Mouse (Mus musculus): Measurements from ENCODE around the gene Bach1. TPM values are rescaled to one million over a fixed set of nuclear protein-coding genes. Genes with fewer than 3 reads are reported as not detected.

Bach1 gene
- polyA plus RNA-seq, 1 experiment from 2014 or later = 14.3 TPM

- H3K9ac ChIP-seq (ENCODE audit: low read depth, low read length) = no peak overlapping the region
- no peaks in the 10 kb centered on the region for H3K27me3 ChIP-seq (ENCODE audit: control insufficient read depth, insufficient read depth, low read depth, low read length)
- H3K4me2 ChIP-seq (ENCODE audit: low read length) = no peak overlapping the region
- 95% methylated on average over 15 of the region's 15 CpGs for WGBS
- ATAC-seq = no peak
- no peak overlapping the region for H3K27ac ChIP-seq (ENCODE audit: low read length)
- H3K4me3 ChIP-seq (ENCODE audit: low read depth, low read length) = no peak overlapping the region
- H3K9me3 ChIP-seq (replicated peaks; ENCODE audit: control insufficient read depth, low read length, poor library complexity, severe bottlenecking) = no peaks in the 10 kb centered on the region
- peaks cover 21% of the 10 kb centered on the region for H3K36me3 ChIP-seq (ENCODE audit: control insufficient read depth, insufficient read depth, low read length)
- H3K4me1 ChIP-seq (ENCODE audit: control insufficient read depth, insufficient read depth, low read length) = 0 out of 2 replicates have a peak, but pooled peaks cover 3% of the 10 kb centered on the region
These were observed 24.7 kb downstream of the Bach1 start for GRCm38 (mm10) chr16:87723479-87723878.

- Histone ChIP-seq H3K4me2 (ENCODE audit: low read length) (no peak overlapping the region), H3K4me3 (ENCODE audit: low read depth, low read length) (no peak overlapping the region), H3K9ac (ENCODE audit: low read depth, low read length) (no peak overlapping the region), H3K4me1 (ENCODE audit: control insufficient read depth, insufficient read depth, low read length) (0 out of 2 replicates have a peak, but pooled peaks cover 3% of the 10 kb centered on the region), H3K27me3 (ENCODE audit: control insufficient read depth, insufficient read depth, low read depth, low read length) (no peaks in the 10 kb centered on the region), H3K27ac (ENCODE audit: low read length) (no peak overlapping the region), H3K36me3 (ENCODE audit: control insufficient read depth, insufficient read depth, low read length) (peaks cover 25% of the 10 kb centered on the region), H3K9me3 (replicated peaks; ENCODE audit: control insufficient read depth, low read length, poor library complexity, severe bottlenecking) (no peaks in the 10 kb centered on the region)
- no peak for ATAC-seq
- 87% methylated on average over 4 of the region's 4 CpGs for WGBS
These were observed 26.1 kb downstream of the Bach1 start for GRCm38 (mm10) chr16:87724826-87725225.

- ATAC-seq = no peak
- Histone ChIP-seq H3K4me2 (ENCODE audit: low read length) (no peak overlapping the region), H3K27ac (ENCODE audit: low read length) (no peak overlapping the region), H3K27me3 (ENCODE audit: control insufficient read depth, insufficient read depth, low read depth, low read length) (no peaks in the 10 kb centered on the region), H3K9me3 (replicated peaks; ENCODE audit: control insufficient read depth, low read length, poor library complexity, severe bottlenecking) (no peaks in the 10 kb centered on the region), H3K9ac (ENCODE audit: low read depth, low read length) (no peak overlapping the region), H3K4me1 (ENCODE audit: control insufficient read depth, insufficient read depth, low read length) (0 out of 2 replicates have a peak, but pooled peaks cover 3% of the 10 kb centered on the region), H3K36me3 (ENCODE audit: control insufficient read depth, insufficient read depth, low read length) (peaks cover 26% of the 10 kb centered on the region), H3K4me3 (ENCODE audit: low read depth, low read length) (no peak overlapping the region)
- 95% methylated on average over 5 of the region's 5 CpGs for WGBS
These were observed 26.5 kb downstream of the Bach1 start for GRCm38 (mm10) chr16:87725241-87725640.

- no peak for ATAC-seq
- Histone ChIP-seq H3K4me2 (ENCODE audit: low read length) (no peak overlapping the region), H3K4me3 (ENCODE audit: low read depth, low read length) (no peak overlapping the region), H3K9ac (ENCODE audit: low read depth, low read length) (no peak overlapping the region), H3K9me3 (replicated peaks; ENCODE audit: control insufficient read depth, low read length, poor library complexity, severe bottlenecking) (no peaks in the 10 kb centered on the region), H3K27me3 (ENCODE audit: control insufficient read depth, insufficient read depth, low read depth, low read length) (no peaks in the 10 kb centered on the region), H3K36me3 (ENCODE audit: control insufficient read depth, insufficient read depth, low read length) (peaks cover 28% of the 10 kb centered on the region), H3K27ac (ENCODE audit: low read length) (no peak overlapping the region), H3K4me1 (ENCODE audit: control insufficient read depth, insufficient read depth, low read length) (0 out of 2 replicates have a peak, but pooled peaks cover 3% of the 10 kb centered on the region)
- 96% methylated on average over 21 of the region's 21 CpGs for WGBS
These were observed 27.2 kb downstream of the Bach1 start for GRCm38 (mm10) chr16:87725963-87726362.

- 95% methylated on average over 6 of the region's 6 CpGs for WGBS
- ATAC-seq = no peak
- Histone ChIP-seq H3K9ac (ENCODE audit: low read depth, low read length) (no peak overlapping the region), H3K4me1 (ENCODE audit: control insufficient read depth, insufficient read depth, low read length) (0 out of 2 replicates have a peak, but pooled peaks cover 3% of the 10 kb centered on the region), H3K4me3 (ENCODE audit: low read depth, low read length) (no peak overlapping the region), H3K27ac (ENCODE audit: low read length) (no peak overlapping the region), H3K27me3 (ENCODE audit: control insufficient read depth, insufficient read depth, low read depth, low read length) (no peaks in the 10 kb centered on the region), H3K36me3 (ENCODE audit: control insufficient read depth, insufficient read depth, low read length) (peaks cover 28% of the 10 kb centered on the region), H3K4me2 (ENCODE audit: low read length) (no peak overlapping the region), H3K9me3 (replicated peaks; ENCODE audit: control insufficient read depth, low read length, poor library complexity, severe bottlenecking) (no peaks in the 10 kb centered on the region)
These were observed 27.6 kb downstream of the Bach1 start for GRCm38 (mm10) chr16:87726369-87726768.

- no peak overlapping the region for H3K4me2 ChIP-seq (ENCODE audit: low read length)
- no peak overlapping the region for H3K9ac ChIP-seq (ENCODE audit: low read depth, low read length)
- 73% methylated on average over 9 of the region's 9 CpGs for WGBS
- H3K9me3 ChIP-seq (replicated peaks; ENCODE audit: control insufficient read depth, low read length, poor library complexity, severe bottlenecking) = no peaks in the 10 kb centered on the region
- peaks cover 27% of the 10 kb centered on the region for H3K36me3 ChIP-seq (ENCODE audit: control insufficient read depth, insufficient read depth, low read length)
- no peak overlapping the region for H3K4me3 ChIP-seq (ENCODE audit: low read depth, low read length)
- ATAC-seq = no peak
- no peak overlapping the region for H3K27ac ChIP-seq (ENCODE audit: low read length)
- H3K4me1 ChIP-seq (ENCODE audit: control insufficient read depth, insufficient read depth, low read length) = 0 out of 2 replicates have a peak, but pooled peaks cover 3% of the 10 kb centered on the region
- no peaks in the 10 kb centered on the region for H3K27me3 ChIP-seq (ENCODE audit: control insufficient read depth, insufficient read depth, low read depth, low read length)
These were observed 28.5 kb downstream of the Bach1 start for GRCm38 (mm10) chr16:87727250-87727649.

GRCm38 (mm10) chr16:87727918-87728317 is 29.2 kb downstream of the Bach1 start:
- Histone ChIP-seq H3K27ac (ENCODE audit: low read length) (no peak overlapping the region), H3K9me3 (replicated peaks; ENCODE audit: control insufficient read depth, low read length, poor library complexity, severe bottlenecking) (no peaks in the 10 kb centered on the region), H3K9ac (ENCODE audit: low read depth, low read length) (no peak overlapping the region), H3K4me1 (ENCODE audit: control insufficient read depth, insufficient read depth, low read length) (0 out of 2 replicates have a peak, but pooled peaks cover 3% of the 10 kb centered on the region), H3K4me3 (ENCODE audit: low read depth, low read length) (no peak overlapping the region), H3K36me3 (ENCODE audit: control insufficient read depth, insufficient read depth, low read length) (peaks cover 24% of the 10 kb centered on the region), H3K27me3 (ENCODE audit: control insufficient read depth, insufficient read depth, low read depth, low read length) (no peaks in the 10 kb centered on the region), H3K4me2 (ENCODE audit: low read length) (no peak overlapping the region)
- WGBS = 67% methylated on average over 14 of the region's 14 CpGs
- no peak for ATAC-seq

GRCm38 (mm10) chr16:87728703-87729102 is 30.0 kb downstream of the Bach1 start:
- Histone ChIP-seq H3K36me3 (ENCODE audit: control insufficient read depth, insufficient read depth, low read length) (peaks cover 16% of the 10 kb centered on the region), H3K4me1 (ENCODE audit: control insufficient read depth, insufficient read depth, low read length) (0 out of 2 replicates have a peak, but pooled peaks cover 3% of the 10 kb centered on the region), H3K4me2 (ENCODE audit: low read length) (no peak overlapping the region), H3K9me3 (replicated peaks; ENCODE audit: control insufficient read depth, low read length, poor library complexity, severe bottlenecking) (no peaks in the 10 kb centered on the region), H3K9ac (ENCODE audit: low read depth, low read length) (no peak overlapping the region), H3K27ac (ENCODE audit: low read length) (no peak overlapping the region), H3K27me3 (ENCODE audit: control insufficient read depth, insufficient read depth, low read depth, low read length) (no peaks in the 10 kb centered on the region), H3K4me3 (ENCODE audit: low read depth, low read length) (no peak overlapping the region)
- 91% methylated on average over 8 of the region's 8 CpGs for WGBS
- ATAC-seq = no peak

- H3K27ac ChIP-seq (ENCODE audit: low read length) = no peak overlapping the region
- 0 out of 2 replicates have a peak, but pooled peaks cover 3% of the 10 kb centered on the region for H3K4me1 ChIP-seq (ENCODE audit: control insufficient read depth, insufficient read depth, low read length)
- no peaks in the 10 kb centered on the region for H3K27me3 ChIP-seq (ENCODE audit: control insufficient read depth, insufficient read depth, low read depth, low read length)
- H3K36me3 ChIP-seq (ENCODE audit: control insufficient read depth, insufficient read depth, low read length) = peaks cover 15% of the 10 kb centered on the region
- no peak for ATAC-seq
- no peak overlapping the region for H3K4me3 ChIP-seq (ENCODE audit: low read depth, low read length)
- H3K4me2 ChIP-seq (ENCODE audit: low read length) = no peak overlapping the region
- WGBS = 91% methylated on average over 20 of the region's 20 CpGs
- no peaks in the 10 kb centered on the region for H3K9me3 ChIP-seq (replicated peaks; ENCODE audit: control insufficient read depth, low read length, poor library complexity, severe bottlenecking)
- no peak overlapping the region for H3K9ac ChIP-seq (ENCODE audit: low read depth, low read length)
These were observed 30.7 kb downstream of the Bach1 start for GRCm38 (mm10) chr16:87729469-87729868.
